Mouse (Mus musculus) lung, adult 2 months (tissue): ENCODE measurements around the gene Tnnc1. TPM values are rescaled to one million over a fixed set of nuclear protein-coding genes. Genes with fewer than 3 reads are reported as not detected.

Experiments used
- DNase-seq: peaks from one replicate; pipeline ENCODE4 v3.0.0; 2022
- H3K4me1 ChIP-seq: fragments of 200-500 bp; 2 replicates; pipeline ENCODE4 v1.6.1; 2011; ENCODE audit warnings: low read length; ENCODE audit not compliant: control insufficient read depth, insufficient read depth
- H3K4me3 ChIP-seq: fragments of 200-500 bp; replicated peaks from 2 replicates; pipeline ENCODE3; 2011; ENCODE audit warnings: low read depth, mild to moderate bottlenecking, control low read depth, low read length; ENCODE audit errors: extremely low read depth
- CTCF ChIP-seq: fragments of 200-500 bp; IDR thresholded peaks from 2 replicates; pipeline ENCODE4 v1.5.1; 2011; ENCODE audit warnings: mild to moderate bottlenecking, low read length, control low read depth; ENCODE audit not compliant: insufficient read depth
- POLR2A ChIP-seq: fragments of 200-500 bp; IDR thresholded peaks from 2 replicates; pipeline ENCODE4 v1.6.1; 2011; ENCODE audit warnings: low read depth, mild to moderate bottlenecking, control low read depth, low read length, borderline replicate concordance; ENCODE audit errors: extremely low read depth
- WGBS: fragments of 180-500 bp; shearing (Covaris S2); methylation state at CpG from one replicate; pipeline ENCODE4 v1.1.7; 2018; 5-methylcytosine and 5-hydroxymethylcytosine counted together
- polyA plus RNA-seq: library from polyadenylated mRNA; depleted of rRNA; stranded (reverse); fragments of >200 nt; gene quantifications from 2 replicates; pipeline ENCODE4 v1.2.3, GENCODE M21; 2012

The Tnnc1 gene
- polyA plus RNA-seq, 1 experiment: 32.2 TPM

DNA sequence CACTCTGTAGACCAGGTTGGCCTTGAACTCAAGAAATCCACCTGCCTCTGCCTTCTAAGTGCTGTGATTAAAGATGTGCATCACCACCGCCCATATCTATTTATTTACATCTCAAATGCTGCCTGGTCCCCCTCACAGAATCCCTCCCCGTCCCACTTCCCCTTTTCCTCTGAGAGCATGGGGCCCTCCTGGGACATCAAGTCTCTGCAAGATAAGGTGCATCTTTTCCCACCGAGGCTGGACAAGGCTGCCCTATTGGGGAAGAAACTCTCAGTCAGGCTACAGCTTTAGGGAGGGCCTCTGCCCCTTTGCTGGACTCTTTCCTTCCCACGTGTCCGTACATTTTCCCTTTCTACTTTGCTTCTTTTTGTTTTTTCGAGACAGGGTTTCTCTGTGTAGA, 38.6 kb upstream of the Tnnc1 start:
- Histone ChIP-seq H3K4me1 (no peaks in the 10 kb centered on the region), H3K4me3 (no peak overlapping the region)
- DNase-seq: no peak
- no peak for TF ChIP-seq POLR2A
- TF ChIP-seq CTCF: no peak
- 59% methylated on average over 6 of the region's 6 CpGs for WGBS

DNA sequence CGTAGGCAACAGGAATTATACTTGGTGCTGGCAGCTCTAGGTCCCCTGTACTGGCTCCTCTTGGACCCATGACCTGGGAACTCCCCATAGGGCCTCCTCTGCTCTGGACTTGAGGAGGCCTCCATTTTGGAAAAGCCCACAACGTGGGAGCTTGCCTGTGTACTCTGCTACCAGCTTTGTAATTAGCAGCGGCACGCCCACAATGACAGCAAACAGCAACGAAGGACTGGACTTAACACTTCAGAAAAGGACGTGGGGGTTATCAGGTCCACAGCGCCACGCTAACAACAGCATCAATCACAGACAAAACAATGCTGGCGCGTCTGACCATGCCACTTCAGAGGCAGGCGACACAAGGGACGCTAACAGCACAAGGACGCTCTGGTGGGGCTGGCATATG, 37.1 kb upstream of the Tnnc1 start:
- Histone ChIP-seq H3K4me3 (no peak overlapping the region), H3K4me1 (no peaks in the 10 kb centered on the region)
- DNase-seq: no peak
- no peak for TF ChIP-seq CTCF
- no peak for TF ChIP-seq POLR2A
- WGBS: 75% methylated on average over 13 of the region's 13 CpGs

DNA sequence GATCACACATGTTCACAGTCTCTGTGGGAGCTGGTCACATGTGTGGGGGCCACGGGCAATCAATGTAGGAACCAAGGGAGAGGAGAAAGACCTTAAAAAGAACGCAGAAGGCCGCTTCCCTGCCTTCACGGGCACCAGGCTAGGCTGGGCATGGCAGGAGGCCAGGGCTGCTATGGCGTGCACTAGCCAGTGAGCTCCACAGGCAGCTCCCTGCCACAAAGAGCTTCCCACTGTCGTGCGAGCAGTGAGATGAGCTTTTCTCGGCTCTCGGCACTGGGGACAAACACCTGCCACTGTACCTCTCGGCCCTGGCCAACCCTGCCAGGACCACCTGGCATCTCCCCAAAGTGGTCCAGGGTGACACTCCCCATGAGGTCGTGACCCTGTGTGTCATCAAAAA, 36.7 kb upstream of the Tnnc1 start:
- Histone ChIP-seq H3K4me1 (no peaks in the 10 kb centered on the region), H3K4me3 (no peak overlapping the region)
- TF ChIP-seq CTCF (no peak), POLR2A (no peak)
- DNase-seq: no peak
- 89% methylated on average over 11 of the region's 11 CpGs for WGBS

GRCm38 (mm10) chr14:31171821-31172220, 36.3 kb upstream of the Tnnc1 start:
- H3K4me3 ChIP-seq: no peak overlapping the region
- TF ChIP-seq POLR2A (no peak), CTCF (no peak)
- WGBS: 94% methylated on average over 15 of the region's 15 CpGs
- no peaks in the 10 kb centered on the region for H3K4me1 ChIP-seq
- DNase-seq: no peak

- TF ChIP-seq CTCF (no peak), POLR2A (no peak)
- no peak overlapping the region for H3K4me3 ChIP-seq
- no peak for DNase-seq
- H3K4me1 ChIP-seq: no peaks in the 10 kb centered on the region
- 42% methylated on average over 18 of the region's 18 CpGs for WGBS
Observed at GRCm38 (mm10) chr14:31172781-31173455, 35.2 kb upstream of the Tnnc1 start.

GRCm38 (mm10) chr14:31173537-31173936, 34.6 kb upstream of the Tnnc1 start:
- no peak overlapping the region for H3K4me3 ChIP-seq

DNA sequence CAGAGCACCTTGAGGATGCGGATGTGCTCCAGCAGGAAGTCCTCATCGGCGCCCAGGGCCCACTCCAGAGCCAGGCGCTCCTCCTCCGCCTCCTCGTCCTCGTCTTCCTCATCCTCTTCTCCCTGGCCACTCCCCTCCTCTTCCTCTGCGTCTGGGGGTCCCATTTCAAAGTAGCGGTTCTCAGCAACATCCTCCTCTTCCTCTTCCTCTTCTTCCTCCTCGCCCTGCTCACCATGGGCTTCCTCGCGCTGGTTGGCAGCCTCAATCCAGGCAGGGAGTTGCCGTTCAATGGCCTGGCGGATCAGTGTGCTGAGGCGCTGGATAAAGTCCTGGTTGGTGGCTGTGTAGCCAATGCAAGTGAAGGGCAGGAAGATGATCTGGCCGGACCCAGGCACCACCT, 30.8 kb upstream of the Tnnc1 start:
- H3K4me3 ChIP-seq: no peak overlapping the region
- no peak for DNase-seq
- no peak for TF ChIP-seq CTCF
- no peak for TF ChIP-seq POLR2A
- WGBS: 64% methylated on average over 16 of the region's 16 CpGs
- H3K4me1 ChIP-seq: no peaks in the 10 kb centered on the region

More at GRCm38 (mm10) chr14:31173537-31173936, 34.6 kb upstream of the Tnnc1 start:
- no peak for DNase-seq
- TF ChIP-seq POLR2A (no peak), CTCF (no peak)
- no peaks in the 10 kb centered on the region for H3K4me1 ChIP-seq
- 74% methylated on average over 7 of the region's 7 CpGs for WGBS

DNA sequence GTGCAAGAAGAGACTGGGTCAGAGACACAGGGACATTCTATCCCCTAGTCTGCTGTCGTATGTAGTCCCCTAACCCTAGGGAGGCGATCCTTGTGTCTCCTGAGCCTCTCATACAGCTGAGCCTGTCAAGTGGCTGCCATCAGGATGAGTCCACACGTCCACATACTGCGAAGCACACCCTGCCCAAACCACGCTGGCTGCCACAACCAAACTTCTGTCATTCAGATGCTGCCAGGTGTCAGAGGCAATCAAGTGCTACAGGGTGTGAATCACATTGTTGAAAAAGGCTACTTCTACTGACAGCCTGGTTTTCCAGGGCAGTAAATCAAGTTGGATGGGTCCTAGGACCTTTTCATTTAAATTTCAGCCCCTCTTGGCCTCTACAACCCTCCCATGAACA, 30.4 kb upstream of the Tnnc1 start:
- DNase-seq: no peak
- no peak overlapping the region for H3K4me3 ChIP-seq
- peaks cover 2% of the 10 kb centered on the region; the same call in 1 of the 2 replicates for H3K4me1 ChIP-seq
- TF ChIP-seq POLR2A (no peak), CTCF (no peak)
- 88% methylated on average over 5 of the region's 5 CpGs for WGBS

GRCm38 (mm10) chr14:31179677-31180365, 28.3 kb upstream of the Tnnc1 start:
- H3K4me1 ChIP-seq: peaks cover 9% of the 10 kb centered on the region
- TF ChIP-seq POLR2A: no peak
- TF ChIP-seq CTCF: no peak
- no peak overlapping the region for H3K4me3 ChIP-seq
- DNase-seq: no peak
- 73% methylated on average over 12 of the region's 12 CpGs for WGBS

DNA sequence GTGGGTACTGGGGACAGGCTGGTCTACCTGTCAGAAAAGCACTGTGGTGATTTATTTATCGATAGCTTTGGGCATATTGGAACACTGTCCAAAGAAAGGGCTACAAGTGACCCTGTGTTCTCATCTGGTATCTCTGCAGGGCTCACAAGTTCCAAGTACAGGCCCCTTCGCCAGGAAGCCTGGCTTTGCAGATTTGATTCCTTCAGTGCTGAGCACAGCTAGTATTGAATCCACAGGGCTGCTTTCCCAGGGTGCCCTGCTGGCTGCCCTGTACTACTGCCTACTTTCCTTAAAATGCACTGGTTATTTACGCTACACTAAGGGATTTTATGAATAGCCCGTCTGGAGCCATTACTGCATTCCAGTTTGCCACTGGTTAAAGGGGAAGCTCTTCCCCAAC, 26.6 kb upstream of the Tnnc1 start:
- Histone ChIP-seq H3K4me1 (peaks cover 9% of the 10 kb centered on the region), H3K4me3 (no peak overlapping the region)
- TF ChIP-seq POLR2A (no peak), CTCF (no peak)
- no peak for DNase-seq
- 75% methylated on average over 4 of the region's 4 CpGs for WGBS
